Mouse (Mus musculus): ENCODE data around the gene Gba2. TPM values are rescaled to one million over a fixed set of nuclear protein-coding genes. Genes with fewer than 3 reads are reported as not detected.
"Not testable (repeated sequence)": the region's sequence is repeated elsewhere in the genome, so short reads cannot be mapped to it uniquely, and the experiment has no call there.

Gene Gba2
- polyA plus RNA-seq, 1 experiment from 2014 or later = 18.8 TPM

DNA sequence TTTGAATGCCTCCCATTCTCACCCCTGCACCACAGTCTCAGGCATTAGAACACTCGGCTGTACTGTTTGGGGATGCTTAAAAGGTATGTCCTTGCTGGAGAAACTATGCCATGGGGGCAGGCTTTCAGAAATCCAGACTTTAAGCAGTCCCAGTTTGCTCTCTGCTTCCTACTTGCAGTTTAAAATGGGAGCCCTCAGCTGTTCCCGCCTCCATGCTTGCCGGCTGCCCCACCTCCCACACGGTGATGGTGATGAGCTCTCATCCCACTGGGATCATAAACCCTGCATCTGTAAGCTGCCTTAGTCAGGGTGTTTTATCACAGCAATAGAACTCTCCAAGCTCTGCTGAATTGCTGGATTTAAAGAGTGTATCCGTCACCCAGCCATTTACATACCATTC, 26.2 kb downstream of the Gba2 start:
- Histone ChIP-seq H3K4me3 (ENCODE audit: low read depth, low read length) (no peak overlapping the region), H3K27me3 (replicated peaks; ENCODE audit: control insufficient read depth, insufficient read depth, low read length) (no peaks in the 10 kb centered on the region), H3K36me3 (ENCODE audit: control insufficient read depth, insufficient read depth, low read length) (peaks cover 89% of the 10 kb centered on the region), H3K4me2 (no peak overlapping the region), H3K4me1 (replicated peaks; ENCODE audit: control insufficient read depth, insufficient read depth, low read length) (peaks cover 6% of the 10 kb centered on the region; the same call in 1 of the 2 replicates), H3K27ac (ENCODE audit: low read depth, low read length) (no peak overlapping the region), H3K9me3 (ENCODE audit: control insufficient read depth, low read length) (peaks cover 3% of the 10 kb centered on the region; the same call in 1 of the 2 replicates), H3K9ac (ENCODE audit: low read depth, low read length) (no peak overlapping the region)
- 95% methylated on average over 5 of the region's 5 CpGs for WGBS
- no peak for ATAC-seq (replicated peaks; ENCODE audit: low FRiP score)
- DNase-seq (ENCODE audit: low spot score) = no peak

DNA sequence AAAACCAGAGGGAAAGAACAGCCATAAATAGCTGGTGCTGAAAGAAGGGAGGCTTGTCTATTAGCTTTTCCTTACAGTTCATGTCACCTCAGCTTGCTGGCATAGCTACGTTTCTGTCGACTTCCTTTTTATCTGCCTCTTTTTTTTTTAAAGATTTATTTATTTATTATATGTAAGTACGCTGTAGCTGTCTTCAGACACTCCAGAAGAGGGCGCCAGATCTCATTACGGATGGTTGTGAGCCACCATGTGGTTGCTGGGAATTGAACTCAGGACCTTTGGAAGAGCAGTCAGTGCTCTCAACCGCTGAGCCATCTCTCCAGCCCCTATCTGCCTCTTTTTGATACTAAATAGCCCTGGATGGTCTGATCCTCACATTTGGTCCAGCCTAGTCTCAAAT, 26.8 kb downstream of the Gba2 start:
- not testable (repeated sequence) for H3K4me2 ChIP-seq; H3K27me3 ChIP-seq (replicated peaks; ENCODE audit: control insufficient read depth, insufficient read depth, low read length); H3K4me3 ChIP-seq (ENCODE audit: low read depth, low read length); H3K9me3 ChIP-seq (ENCODE audit: control insufficient read depth, low read length); H3K4me1 ChIP-seq (replicated peaks; ENCODE audit: control insufficient read depth, insufficient read depth, low read length); ATAC-seq (replicated peaks; ENCODE audit: low FRiP score); H3K27ac ChIP-seq (ENCODE audit: low read depth, low read length); H3K9ac ChIP-seq (ENCODE audit: low read depth, low read length); DNase-seq (ENCODE audit: low spot score)
- WGBS = 88% methylated on average over 6 of the region's 6 CpGs
- H3K36me3 ChIP-seq (ENCODE audit: control insufficient read depth, insufficient read depth, low read length) = peaks cover 93% of the 10 kb centered on the region

DNA sequence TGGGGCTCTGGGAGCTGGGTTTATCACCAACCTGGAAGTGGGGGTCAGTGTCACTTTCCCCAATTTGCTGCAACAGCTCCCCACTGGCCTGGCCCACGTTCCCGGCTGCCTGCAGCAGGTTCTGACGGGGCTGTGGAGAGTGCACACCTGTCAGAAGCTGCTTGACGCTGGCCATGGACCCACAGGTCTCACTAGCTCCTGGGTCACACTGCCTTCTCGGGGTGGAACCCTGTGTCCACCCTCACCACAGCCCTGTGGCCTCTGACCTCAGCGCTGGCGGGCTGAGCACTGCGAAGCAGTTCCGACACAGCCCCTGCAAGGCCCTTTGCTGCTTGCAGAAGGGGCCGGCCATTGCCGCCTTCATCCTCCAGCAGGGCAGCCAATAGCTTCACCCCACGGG, 29.6 kb downstream of the Gba2 start:
- Histone ChIP-seq H3K4me3 (ENCODE audit: low read depth, low read length) (no peak overlapping the region), H3K4me1 (replicated peaks; ENCODE audit: control insufficient read depth, insufficient read depth, low read length) (no peaks in the 10 kb centered on the region), H3K27ac (ENCODE audit: low read depth, low read length) (no peak overlapping the region), H3K9me3 (ENCODE audit: control insufficient read depth, low read length) (peaks cover 3% of the 10 kb centered on the region; the same call in 1 of the 2 replicates), H3K36me3 (ENCODE audit: control insufficient read depth, insufficient read depth, low read length) (peaks cover 92% of the 10 kb centered on the region), H3K9ac (ENCODE audit: low read depth, low read length) (no peak overlapping the region), H3K27me3 (replicated peaks; ENCODE audit: control insufficient read depth, insufficient read depth, low read length) (no peaks in the 10 kb centered on the region), H3K4me2 (no peak overlapping the region)
- 94% methylated on average over 12 of the region's 12 CpGs for WGBS
- ATAC-seq (replicated peaks; ENCODE audit: low FRiP score) = no peak
- DNase-seq (ENCODE audit: low spot score) = no peak

DNA sequence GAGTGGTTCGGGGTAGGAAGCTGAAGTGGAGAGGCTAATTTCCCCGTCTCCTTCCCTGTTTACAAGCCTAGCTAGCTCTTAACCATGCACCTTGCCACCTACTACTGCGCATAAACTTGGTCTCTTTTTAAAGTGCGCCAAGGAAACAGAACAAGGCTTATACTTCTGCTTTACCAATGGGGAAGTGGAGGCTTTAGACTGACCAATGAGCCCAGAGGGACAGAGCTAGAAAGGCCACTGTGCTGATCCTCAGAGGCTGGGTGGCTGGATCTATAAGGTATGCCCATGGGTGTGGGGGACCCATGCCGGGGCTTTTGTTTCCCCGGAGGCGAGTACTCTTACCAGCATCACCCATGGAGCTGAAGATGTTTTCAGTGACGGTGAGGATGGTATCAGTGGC, 31.5 kb downstream of the Gba2 start:
- Histone ChIP-seq H3K27me3 (replicated peaks; ENCODE audit: control insufficient read depth, insufficient read depth, low read length) (no peaks in the 10 kb centered on the region), H3K4me2 (no peak overlapping the region)

DNA sequence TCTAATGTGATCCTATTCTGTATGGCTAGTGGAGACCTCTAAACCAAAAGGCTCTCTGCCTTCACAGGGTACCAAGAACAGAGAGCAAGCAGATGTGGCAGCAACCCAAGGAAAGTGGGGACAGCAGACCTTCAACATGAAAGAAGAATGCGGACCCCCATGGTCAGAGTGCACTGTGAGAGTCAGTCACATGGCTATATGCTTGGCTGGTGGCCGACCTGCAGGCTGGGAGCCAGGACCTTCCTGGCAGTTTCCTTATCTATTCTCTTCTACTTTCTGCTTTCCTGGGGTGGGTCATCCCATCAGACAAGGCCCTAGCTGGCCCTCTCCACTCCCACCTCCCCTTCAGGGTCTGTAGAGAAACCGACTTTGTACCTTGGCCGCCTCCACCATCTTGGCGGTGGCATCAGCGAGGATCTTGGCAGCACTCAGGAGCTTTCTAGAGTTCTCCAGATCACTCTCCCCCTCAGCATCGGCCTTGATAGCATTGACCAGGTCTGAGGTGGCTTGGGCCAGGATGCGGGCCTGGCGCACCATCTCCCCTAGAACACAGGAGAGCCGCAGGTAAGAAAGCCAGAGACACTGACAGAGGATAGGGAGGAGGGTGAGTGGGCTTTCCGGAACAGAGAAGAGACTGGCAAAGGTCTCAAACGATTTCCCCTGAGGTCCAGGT, 32.2 kb downstream of the Gba2 start:
- 94% methylated on average over 12 of the region's 12 CpGs for WGBS
- Histone ChIP-seq H3K9ac (ENCODE audit: low read depth, low read length) (no peak overlapping the region), H3K9me3 (ENCODE audit: control insufficient read depth, low read length) (no peaks in the 10 kb centered on the region), H3K4me1 (replicated peaks; ENCODE audit: control insufficient read depth, insufficient read depth, low read length) (no peaks in the 10 kb centered on the region), H3K4me2 (no peak overlapping the region), H3K4me3 (ENCODE audit: low read depth, low read length) (no peak overlapping the region), H3K27me3 (replicated peaks; ENCODE audit: control insufficient read depth, insufficient read depth, low read length) (no peaks in the 10 kb centered on the region), H3K36me3 (ENCODE audit: control insufficient read depth, insufficient read depth, low read length) (peaks cover 88% of the 10 kb centered on the region), H3K27ac (ENCODE audit: low read depth, low read length) (no peak overlapping the region)
- ATAC-seq (replicated peaks; ENCODE audit: low FRiP score) (no peak), DNase-seq (ENCODE audit: low spot score) (no peak)

More for the DNA sequence above, 31.5 kb downstream of the Gba2 start:
- Histone ChIP-seq H3K9ac (ENCODE audit: low read depth, low read length) (no peak overlapping the region), H3K4me1 (replicated peaks; ENCODE audit: control insufficient read depth, insufficient read depth, low read length) (no peaks in the 10 kb centered on the region), H3K27ac (ENCODE audit: low read depth, low read length) (no peak overlapping the region), H3K9me3 (ENCODE audit: control insufficient read depth, low read length) (no peaks in the 10 kb centered on the region; the same call in 1 of the 2 replicates), H3K4me3 (ENCODE audit: low read depth, low read length) (no peak overlapping the region), H3K36me3 (ENCODE audit: control insufficient read depth, insufficient read depth, low read length) (peaks cover 91% of the 10 kb centered on the region)
- DNase-seq (ENCODE audit: low spot score) (no peak), ATAC-seq (replicated peaks; ENCODE audit: low FRiP score) (no peak)
- WGBS = 90% methylated on average over 8 of the region's 8 CpGs

DNA sequence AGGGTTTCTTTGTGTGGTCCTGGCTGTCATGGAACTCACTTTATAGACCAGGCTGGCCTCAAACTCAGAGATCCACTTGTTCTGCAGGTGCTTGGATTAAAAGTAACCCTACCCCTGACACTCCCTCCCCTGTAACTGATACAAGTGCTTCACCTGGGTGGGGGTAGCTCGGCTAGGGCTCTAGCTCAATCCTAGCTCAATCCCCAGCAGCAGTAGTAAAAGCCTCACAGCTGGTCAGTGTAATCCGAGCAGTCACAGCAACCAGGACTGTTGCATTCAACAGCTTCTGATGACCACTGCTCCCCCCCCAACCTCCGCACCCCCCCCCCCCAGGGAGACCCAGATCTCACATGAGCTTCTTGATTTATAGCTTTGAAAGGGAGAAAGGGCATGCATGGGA, 36.6 kb downstream of the Gba2 start:
- H3K27me3 ChIP-seq (replicated peaks; ENCODE audit: control insufficient read depth, insufficient read depth, low read length) = no peaks in the 10 kb centered on the region
- DNase-seq (ENCODE audit: low spot score) (no peak), ATAC-seq (replicated peaks; ENCODE audit: low FRiP score) (no peak)
- no peak overlapping the region for H3K9ac ChIP-seq (ENCODE audit: low read depth, low read length)
- no peak overlapping the region for H3K4me2 ChIP-seq
- H3K4me3 ChIP-seq (ENCODE audit: low read depth, low read length) = no peak overlapping the region
- H3K9me3 ChIP-seq (ENCODE audit: control insufficient read depth, low read length) = no peaks in the 10 kb centered on the region
- no peaks in the 10 kb centered on the region for H3K4me1 ChIP-seq (replicated peaks; ENCODE audit: control insufficient read depth, insufficient read depth, low read length)
- H3K27ac ChIP-seq (ENCODE audit: low read depth, low read length) = no peak overlapping the region
- WGBS = 88% methylated on average over 3 of the region's 3 CpGs
- H3K36me3 ChIP-seq (ENCODE audit: control insufficient read depth, insufficient read depth, low read length) = peaks cover 88% of the 10 kb centered on the region

DNA sequence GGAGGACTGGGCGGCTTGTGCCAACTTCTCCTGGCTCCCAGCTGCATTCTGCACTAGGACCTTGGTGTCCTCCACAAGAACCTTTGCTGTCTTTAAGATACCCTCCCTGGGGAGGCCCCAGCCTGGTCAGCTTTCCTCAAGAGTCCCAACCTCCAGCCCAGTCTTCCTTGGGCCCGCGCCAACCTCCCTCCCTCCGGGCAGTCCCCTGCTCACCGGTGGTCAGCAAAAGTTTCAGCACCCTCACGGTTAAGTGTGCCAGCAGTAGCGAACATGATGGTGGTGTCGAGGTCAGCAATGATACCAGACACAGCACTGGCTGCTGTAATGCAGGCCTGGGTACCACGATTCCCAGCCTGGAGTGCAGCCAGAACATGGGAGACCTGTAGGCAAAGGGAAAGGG, 42.6 kb downstream of the Gba2 start:
- no peaks in the 10 kb centered on the region for H3K4me1 ChIP-seq (replicated peaks; ENCODE audit: control insufficient read depth, insufficient read depth, low read length)
- no peak for ATAC-seq (replicated peaks; ENCODE audit: low FRiP score)
- no peak overlapping the region for H3K4me3 ChIP-seq (ENCODE audit: low read depth, low read length)
- no peaks in the 10 kb centered on the region for H3K27me3 ChIP-seq (replicated peaks; ENCODE audit: control insufficient read depth, insufficient read depth, low read length)
- H3K27ac ChIP-seq (ENCODE audit: low read depth, low read length) = no peak overlapping the region
- WGBS = 93% methylated on average over 9 of the region's 9 CpGs
- H3K36me3 ChIP-seq (ENCODE audit: control insufficient read depth, insufficient read depth, low read length) = peaks cover 92% of the 10 kb centered on the region
- no peak overlapping the region for H3K4me2 ChIP-seq
- no peak for DNase-seq (ENCODE audit: low spot score)
- no peak overlapping the region for H3K9ac ChIP-seq (ENCODE audit: low read depth, low read length)
- H3K9me3 ChIP-seq (ENCODE audit: control insufficient read depth, low read length) = no peaks in the 10 kb centered on the region

DNA sequence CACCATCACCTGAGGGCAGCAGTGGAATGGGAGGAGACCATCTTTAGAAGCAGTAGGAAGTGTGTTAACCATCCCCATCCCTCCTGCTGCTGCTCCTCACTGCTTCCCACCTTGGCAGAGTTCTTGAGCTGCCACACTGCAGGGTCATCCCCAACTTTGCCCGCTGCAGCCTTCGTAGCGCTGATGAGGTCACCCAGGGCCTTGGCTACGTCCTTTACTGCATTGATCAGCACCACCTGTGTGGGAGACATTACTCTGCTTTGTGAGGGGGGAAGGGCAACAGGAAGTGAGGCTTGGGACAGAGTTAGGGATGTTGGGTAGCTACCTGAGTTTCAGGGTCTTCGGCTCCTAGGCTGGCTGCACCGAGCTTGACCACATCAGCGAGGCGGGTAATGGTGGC, 43.0 kb downstream of the Gba2 start:
- H3K36me3 ChIP-seq (ENCODE audit: control insufficient read depth, insufficient read depth, low read length) = peaks cover 88% of the 10 kb centered on the region
- DNase-seq (ENCODE audit: low spot score) = no peak
- H3K27me3 ChIP-seq (replicated peaks; ENCODE audit: control insufficient read depth, insufficient read depth, low read length) = no peaks in the 10 kb centered on the region
- H3K9me3 ChIP-seq (ENCODE audit: control insufficient read depth, low read length) = no peaks in the 10 kb centered on the region
- H3K4me2 ChIP-seq = no peak overlapping the region
- H3K9ac ChIP-seq (ENCODE audit: low read depth, low read length) = no peak overlapping the region
- ATAC-seq (replicated peaks; ENCODE audit: low FRiP score) = no peak
- no peak overlapping the region for H3K27ac ChIP-seq (ENCODE audit: low read depth, low read length)
- WGBS = 92% methylated on average over 8 of the region's 8 CpGs
- no peaks in the 10 kb centered on the region for H3K4me1 ChIP-seq (replicated peaks; ENCODE audit: control insufficient read depth, insufficient read depth, low read length)
- no peak overlapping the region for H3K4me3 ChIP-seq (ENCODE audit: low read depth, low read length)

DNA sequence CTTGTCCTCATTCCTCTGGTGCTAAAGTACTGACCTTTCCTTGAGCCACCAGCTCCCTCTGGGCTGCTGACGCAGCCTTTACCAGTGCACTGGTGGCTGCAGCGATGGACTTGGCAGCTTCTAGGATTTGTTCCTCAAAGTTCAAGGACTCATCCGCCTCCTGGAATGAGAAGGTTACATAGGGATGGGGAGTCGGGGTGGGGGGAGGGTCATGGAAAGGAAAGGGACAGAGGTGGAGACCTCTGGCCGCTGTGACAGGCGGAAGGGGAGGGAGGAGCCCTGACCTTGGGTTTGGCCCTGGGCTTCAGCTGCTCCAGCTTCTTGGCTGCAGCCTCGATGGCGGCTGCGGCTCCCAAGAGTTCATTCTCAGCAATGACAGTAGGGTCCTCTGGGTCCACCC, 45.4 kb downstream of the Gba2 start:
- ATAC-seq (replicated peaks; ENCODE audit: low FRiP score) = no peak
- Histone ChIP-seq H3K36me3 (ENCODE audit: control insufficient read depth, insufficient read depth, low read length) (peaks cover 65% of the 10 kb centered on the region), H3K4me3 (ENCODE audit: low read depth, low read length) (no peak overlapping the region), H3K4me1 (replicated peaks; ENCODE audit: control insufficient read depth, insufficient read depth, low read length) (peaks cover 5% of the 10 kb centered on the region), H3K27me3 (replicated peaks; ENCODE audit: control insufficient read depth, insufficient read depth, low read length) (no peaks in the 10 kb centered on the region), H3K9me3 (ENCODE audit: control insufficient read depth, low read length) (no peaks in the 10 kb centered on the region), H3K27ac (ENCODE audit: low read depth, low read length) (no peak overlapping the region), H3K4me2 (no peak overlapping the region), H3K9ac (ENCODE audit: low read depth, low read length) (no peak overlapping the region)
- no peak for DNase-seq (ENCODE audit: low spot score)
- WGBS = 87% methylated on average over 9 of the region's 9 CpGs
